Mouse (Mus musculus) splenic B cell, adult 2 months (primary cell): ENCODE results near the gene Plxdc1.

Experiments
- DNase-seq: peaks from one replicate; pipeline ENCODE4 v3.0.0-alpha.2; 2011; ENCODE audit warnings: low read depth, low spot score
- H3K27me3 ChIP-seq: 2 replicates; pipeline ENCODE4 v1.6.1; 2012; ENCODE audit warnings: mild to moderate bottlenecking, low read length, moderate library complexity, mixed read lengths; ENCODE audit not compliant: control insufficient read depth, poor library complexity, insufficient read depth, severe bottlenecking
- H3K36me3 ChIP-seq: 2 replicates; pipeline ENCODE4 v1.6.1; 2012; ENCODE audit warnings: mild to moderate bottlenecking, low read length, moderate library complexity, mixed read lengths; ENCODE audit not compliant: control insufficient read depth, poor library complexity, insufficient read depth, severe bottlenecking

Gene Plxdc1

GRCm38 (mm10) chr11:98002627-98003026 is 16.4 kb upstream of the Plxdc1 start:
- Histone ChIP-seq H3K36me3 (no peaks in the 10 kb centered on the region), H3K27me3 (no peaks in the 10 kb centered on the region)
- peak; percentile 94 for DNase-seq

DNA sequence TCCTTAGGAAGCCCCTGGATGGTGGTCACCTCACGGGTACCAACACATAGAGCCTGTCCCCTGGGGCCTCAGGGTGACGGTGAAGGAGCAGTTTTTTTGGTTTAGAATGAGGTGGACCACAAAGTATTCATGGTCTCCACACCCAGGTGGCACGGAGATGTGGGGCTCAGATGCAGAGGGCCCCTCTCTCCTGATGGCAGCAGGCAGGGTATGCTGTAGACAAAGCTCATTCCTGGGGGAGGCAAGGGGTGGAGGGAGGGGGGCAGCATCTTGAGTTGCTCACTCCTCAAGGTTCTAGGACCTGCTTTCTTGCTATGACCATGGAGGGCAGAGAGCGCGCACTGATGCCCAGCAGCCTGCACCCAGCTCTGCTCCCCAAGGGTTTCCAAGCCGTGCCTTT is 15.7 kb upstream of the Plxdc1 start:
- H3K36me3 ChIP-seq = no peaks in the 10 kb centered on the region
- peak; percentile 47 for DNase-seq

GRCm38 (mm10) chr11:98001351-98001824 is 15.1 kb upstream of the Plxdc1 start:
- Histone ChIP-seq H3K36me3 (no peaks in the 10 kb centered on the region), H3K27me3 (no peaks in the 10 kb centered on the region)
- DNase-seq = peak; percentile 48

More for the DNA sequence above, 15.7 kb upstream of the Plxdc1 start:
- H3K27me3 ChIP-seq = no peaks in the 10 kb centered on the region

DNA sequence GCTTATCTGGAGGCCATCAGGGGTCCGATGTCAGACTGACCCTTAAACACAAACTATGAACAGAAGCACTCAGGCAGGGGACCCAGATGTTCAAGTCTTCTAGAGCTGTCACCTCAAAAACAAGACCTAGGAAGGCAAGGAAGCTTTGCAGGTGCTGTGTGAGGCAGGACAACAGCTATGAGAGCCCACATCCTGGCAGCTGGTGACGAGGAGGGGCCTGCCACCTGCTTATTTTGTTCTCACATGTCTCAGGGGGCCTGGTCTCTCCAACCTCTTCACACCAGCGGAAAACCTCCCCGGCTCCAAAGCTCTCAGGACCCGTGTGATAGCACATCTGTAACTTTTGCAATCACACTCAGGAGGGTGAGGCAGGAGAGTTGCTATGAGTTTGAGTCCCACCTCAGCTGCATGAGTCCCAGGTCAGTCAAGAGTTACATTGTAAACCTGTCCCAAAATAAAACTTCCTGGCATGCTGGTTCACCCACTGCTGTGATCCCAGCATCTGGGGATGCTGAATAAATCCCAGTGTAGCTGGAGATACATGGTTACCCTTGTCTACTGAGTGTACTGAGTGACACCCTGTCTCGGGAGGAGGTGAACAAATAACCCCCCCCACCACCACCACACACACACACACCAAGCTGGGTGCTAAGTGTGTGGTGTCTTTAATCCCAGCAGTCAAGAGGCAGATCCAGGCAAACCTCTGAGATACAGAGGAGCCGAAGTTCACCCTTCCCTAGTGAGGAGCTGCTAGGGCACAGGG is 14.3 kb upstream of the Plxdc1 start:
- DNase-seq = peak; percentile 90
- H3K36me3 ChIP-seq = no peaks in the 10 kb centered on the region
- no peaks in the 10 kb centered on the region for H3K27me3 ChIP-seq

DNA sequence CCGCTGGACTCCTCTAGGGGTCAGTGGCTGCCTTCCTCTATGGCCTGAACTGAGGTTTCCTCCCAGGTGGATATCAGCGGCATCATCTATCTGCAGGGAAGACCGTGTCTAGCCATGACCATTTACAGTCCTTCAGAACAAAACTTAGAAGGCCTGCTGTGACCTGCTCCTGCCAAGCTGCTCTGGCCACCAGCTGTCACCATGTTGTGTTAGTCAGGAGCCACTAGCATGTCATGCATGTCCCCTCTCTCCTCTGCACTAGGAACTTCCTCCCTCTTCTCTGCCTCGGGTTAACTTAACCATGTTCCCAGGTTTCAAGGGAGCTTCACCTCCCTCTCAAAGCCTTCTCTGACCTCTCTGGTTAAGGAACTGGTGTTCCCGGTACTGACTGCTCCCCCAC is 13.5 kb upstream of the Plxdc1 start:
- Histone ChIP-seq H3K27me3 (no peaks in the 10 kb centered on the region), H3K36me3 (no peaks in the 10 kb centered on the region)
- DNase-seq = peak; percentile 65

- Histone ChIP-seq H3K27me3 (no peaks in the 10 kb centered on the region), H3K36me3 (no peaks in the 10 kb centered on the region)
- peak; percentile 97 for DNase-seq
These were observed 12.8 kb upstream of the Plxdc1 start for GRCm38 (mm10) chr11:97998898-97999608.

DNA sequence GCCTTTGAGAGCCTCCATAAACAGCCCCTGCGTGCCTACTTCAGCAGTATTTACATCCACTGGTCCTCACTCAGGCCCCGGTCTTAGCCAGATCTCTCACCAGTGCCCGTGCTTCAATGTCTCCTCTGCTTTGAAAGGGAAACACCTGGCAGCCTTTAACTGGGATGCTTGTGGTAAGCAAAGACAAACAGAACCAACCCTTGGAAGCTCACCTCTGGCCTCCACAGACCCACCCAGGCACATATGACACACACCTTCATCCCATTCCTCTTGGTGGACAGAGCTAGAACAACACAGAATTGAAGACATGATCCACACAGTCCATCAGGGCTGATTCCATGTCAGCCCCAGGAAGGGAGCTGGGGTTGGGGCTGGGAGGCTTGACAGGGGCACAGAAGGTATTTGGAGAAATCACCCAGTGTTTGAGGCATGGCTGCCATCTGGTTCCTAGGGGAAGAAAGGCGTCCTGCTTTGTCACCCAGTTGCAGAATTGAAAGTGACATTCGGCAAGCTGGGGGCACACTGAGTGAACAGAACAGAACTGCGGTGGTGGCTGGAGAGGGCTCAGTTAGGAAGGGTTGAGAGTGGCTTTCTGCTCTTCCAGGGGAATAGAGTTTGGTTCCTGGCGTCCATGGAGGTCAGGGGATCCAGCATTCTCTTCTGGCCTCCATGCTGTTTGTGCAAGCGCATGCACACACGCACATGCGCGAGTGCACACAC is 12.0 kb upstream of the Plxdc1 start:
- no peaks in the 10 kb centered on the region for H3K27me3 ChIP-seq
- DNase-seq = peak; percentile 49
- H3K36me3 ChIP-seq = no peaks in the 10 kb centered on the region

DNA sequence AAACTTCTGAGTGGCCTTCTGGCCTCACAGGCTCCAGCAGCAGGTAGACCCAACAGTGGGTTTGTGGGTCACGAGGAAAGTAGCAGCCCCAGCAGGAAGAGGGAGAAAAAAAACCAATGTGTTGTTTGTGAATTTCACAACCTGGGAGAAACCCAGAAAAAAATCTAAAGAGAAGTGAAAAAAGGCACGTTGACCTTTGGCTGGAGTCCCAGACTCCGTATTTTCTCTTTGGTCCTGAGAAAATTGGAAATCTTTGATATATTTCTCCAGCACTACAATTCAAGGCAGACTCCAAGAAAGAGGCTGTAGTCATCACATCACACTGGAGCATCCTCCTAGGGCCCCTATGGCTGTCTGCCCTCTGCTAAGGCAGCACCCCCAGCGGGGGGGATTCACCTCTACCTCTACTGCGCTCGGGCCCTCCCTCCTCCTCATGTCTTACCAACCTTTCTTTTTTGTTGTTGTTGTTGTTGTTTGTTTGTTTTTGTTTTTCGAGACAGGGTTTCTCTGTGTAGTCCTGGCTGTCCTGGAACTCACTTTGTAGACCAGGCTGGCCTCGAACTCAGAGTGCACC is 11.2 kb upstream of the Plxdc1 start:
- Histone ChIP-seq H3K36me3 (no peaks in the 10 kb centered on the region), H3K27me3 (no peaks in the 10 kb centered on the region)
- DNase-seq = no peak

GRCm38 (mm10) chr11:97996691-97997090 is 10.4 kb upstream of the Plxdc1 start:
- no peak for DNase-seq
- no peaks in the 10 kb centered on the region for H3K36me3 ChIP-seq
- H3K27me3 ChIP-seq = no peaks in the 10 kb centered on the region

GRCm38 (mm10) chr11:97995564-97996288 is 9.5 kb upstream of the Plxdc1 start, which contains the start of gene Arl5c:
Gene Arl5c (minus strand): TSS chr11:97996181.
- DNase-seq = peak; percentile 85
- H3K36me3 ChIP-seq = no peaks in the 10 kb centered on the region
- no peaks in the 10 kb centered on the region for H3K27me3 ChIP-seq

GRCm38 (mm10) chr11:97994539-97995100 is 8.4 kb upstream of the Plxdc1 start:
- Histone ChIP-seq H3K27me3 (no peaks in the 10 kb centered on the region), H3K36me3 (peaks cover 4% of the 10 kb centered on the region)
- DNase-seq = peak; percentile 93

GRCm38 (mm10) chr11:97988530-97989096 is 2.4 kb upstream of the Plxdc1 start:
- peak; percentile 94 for DNase-seq
- Histone ChIP-seq H3K36me3 (peaks cover 4% of the 10 kb centered on the region), H3K27me3 (no peaks in the 10 kb centered on the region)

GRCm38 (mm10) chr11:97987551-97988526 is 1.6 kb upstream of the Plxdc1 start:
- Histone ChIP-seq H3K27me3 (no peaks in the 10 kb centered on the region), H3K36me3 (peaks cover 4% of the 10 kb centered on the region)
- DNase-seq = peak; percentile 97
